Mouse (Mus musculus) intestine, postnatal 0 days (tissue): Measurements from ENCODE around the gene 3110040M04Rik. TPM values are rescaled to one million over a fixed set of nuclear protein-coding genes. Genes with fewer than 3 reads are reported as not detected.
"Not testable (repeated sequence)": the region's sequence is repeated elsewhere in the genome, so short reads cannot be mapped to it uniquely, and the experiment has no call there.

Source experiments
- ATAC-seq: fragments of 200-750 bp; cut with Nextera tagmentation; 2 replicates; pipeline ENCODE4 v1.8.0; 2017; ENCODE audit warnings: mild to moderate bottlenecking, moderate TSS enrichment, moderate library complexity
- H3K27ac ChIP-seq: fragments of 300-500 bp; sonication (generic); 2 replicates; pipeline ENCODE4 v1.5.1; 2014; ENCODE audit warnings: mild to moderate bottlenecking, low read depth, low read length, moderate library complexity
- H3K27me3 ChIP-seq: fragments of 300-500 bp; sonication (generic); replicated peaks from 2 replicates; pipeline ENCODE4 v1.6.1; 2014; ENCODE audit warnings: low read length, mixed read lengths; ENCODE audit not compliant: control insufficient read depth, insufficient read depth
- H3K36me3 ChIP-seq: fragments of 300-500 bp; sonication (generic); 2 replicates; pipeline ENCODE4 v1.6.1; 2014; ENCODE audit warnings: mild to moderate bottlenecking, moderate library complexity; ENCODE audit not compliant: control insufficient read depth, insufficient read depth
- H3K4me1 ChIP-seq: fragments of 300-500 bp; sonication (generic); replicated peaks from 2 replicates; pipeline ENCODE4 v1.6.1; 2014; ENCODE audit warnings: antibody characterized with exemption, low read length, mixed read lengths; ENCODE audit not compliant: control insufficient read depth, insufficient read depth
- H3K4me2 ChIP-seq: fragments of 300-500 bp; sonication (generic); replicated peaks from 2 replicates; pipeline ENCODE4 v1.6.1; 2014; ENCODE audit warnings: low read depth, mild to moderate bottlenecking, moderate library complexity
- H3K4me3 ChIP-seq: fragments of 300-500 bp; sonication (generic); 2 replicates; pipeline ENCODE4 v1.5.1; 2014; ENCODE audit warnings: low read depth, low read length
- H3K9ac ChIP-seq: fragments of 300-500 bp; sonication (generic); 2 replicates; pipeline ENCODE4 v1.6.1; 2014; ENCODE audit warnings: mild to moderate bottlenecking, low read depth, low read length
- H3K9me3 ChIP-seq: fragments of 300-500 bp; sonication (generic); 2 replicates; pipeline ENCODE4 v1.6.1; 2016; ENCODE audit warnings: mixed run types; ENCODE audit not compliant: control insufficient read depth
- CTCF ChIP-seq: sonication (generic); IDR thresholded peaks from 2 replicates; pipeline ENCODE4 v1.5.1; 2016; ENCODE audit warnings: low read depth, mild to moderate bottlenecking, control low read depth, antibody characterized with exemption, moderate library complexity
- WGBS: fragments of 180-500 bp; shearing (Covaris S2); extraction: QIAGEN DNeasy Blood & Tissue Kit; methylation state at CpG from one replicate; pipeline ENCODE4 v1.1.7; 2014; 5-methylcytosine and 5-hydroxymethylcytosine counted together
- polyA plus RNA-seq: library from polyadenylated mRNA; unstranded; fragments of >200 nt; fragmentation: Nextera tagmentation; extraction: Ambion mirVana; gene quantifications from 2 replicates; pipeline ENCODE4 v1.2.1, GENCODE M21; 2015

Gene 3110040M04Rik
- polyA plus RNA-seq, 1 experiment from 2014 or later = not detected

DNA sequence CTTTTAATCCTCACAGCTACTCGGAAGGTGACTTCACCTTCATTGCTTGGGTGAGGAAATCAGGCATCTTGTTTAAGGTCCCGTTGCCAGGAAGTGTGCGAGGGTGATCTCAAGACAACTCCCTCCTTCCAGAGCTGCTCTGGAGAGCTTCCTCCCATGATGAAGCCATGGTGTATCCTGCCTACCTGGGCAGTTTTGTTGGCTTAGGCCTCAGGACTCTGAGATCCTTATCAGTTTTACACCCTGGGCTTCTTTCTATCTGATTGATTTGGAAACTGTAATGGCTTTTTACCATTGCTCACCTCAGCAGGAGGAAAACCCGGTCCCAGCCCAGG, 26.0 kb upstream of the 3110040M04Rik start:
- Histone ChIP-seq H3K27ac (peak overlapping the region; percentile 71; the same call in 1 of the 2 replicates), H3K4me3 (no peak overlapping the region)

GRCm38 (mm10) chr1:151178505-151179083, 25.3 kb upstream of the 3110040M04Rik start:
- Histone ChIP-seq H3K9ac (no peak overlapping the region), H3K27ac (peak overlapping the region; percentile 71), H3K4me3 (no peak overlapping the region), H3K27me3 (no peaks in the 10 kb centered on the region), H3K9me3 (no peaks in the 10 kb centered on the region), H3K36me3 (no peaks in the 10 kb centered on the region), H3K4me1 (no peaks in the 10 kb centered on the region; the same call in 1 of the 2 replicates), H3K4me2 (no peak overlapping the region; the same call in 1 of the 2 replicates)
- 34% methylated on average over 2 of the region's 2 CpGs for whole genome bisulfite sequencing
- TF ChIP-seq CTCF = no peak
- no peak for ATAC-seq

More for the DNA sequence above, 26.0 kb upstream of the 3110040M04Rik start:
- H3K4me2 ChIP-seq = peak overlapping the region; percentile 50
- H3K4me1 ChIP-seq = no peaks in the 10 kb centered on the region; the same call in 1 of the 2 replicates
- H3K9ac ChIP-seq = no peak overlapping the region
- no peak for ATAC-seq
- no peak for TF ChIP-seq CTCF
- no peaks in the 10 kb centered on the region for H3K27me3 ChIP-seq
- H3K36me3 ChIP-seq = no peaks in the 10 kb centered on the region
- H3K9me3 ChIP-seq = no peaks in the 10 kb centered on the region
- WGBS = 8% methylated on average over 4 of the region's 4 CpGs

DNA sequence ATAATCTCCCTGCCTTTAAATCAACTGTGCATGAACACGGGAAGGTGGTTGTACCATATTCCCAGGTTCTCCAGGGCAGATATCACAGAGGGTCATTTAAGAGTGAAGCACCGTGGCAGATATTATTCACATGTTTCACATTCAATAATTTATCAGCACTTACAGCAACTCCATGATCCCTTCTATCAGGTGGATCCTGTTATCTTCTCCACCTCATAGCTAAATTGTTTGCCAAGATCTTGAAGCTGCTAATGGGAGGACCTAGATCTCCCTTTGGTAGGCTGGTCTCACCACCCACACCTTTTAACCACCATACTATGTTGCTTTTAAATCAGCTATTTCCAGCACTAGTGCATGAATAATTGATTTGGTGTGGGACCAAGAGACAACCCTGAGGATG, 23.8 kb upstream of the 3110040M04Rik start:
- ATAC-seq = no peak
- WGBS = 57% methylated on average over 2 of the region's 2 CpGs

DNA sequence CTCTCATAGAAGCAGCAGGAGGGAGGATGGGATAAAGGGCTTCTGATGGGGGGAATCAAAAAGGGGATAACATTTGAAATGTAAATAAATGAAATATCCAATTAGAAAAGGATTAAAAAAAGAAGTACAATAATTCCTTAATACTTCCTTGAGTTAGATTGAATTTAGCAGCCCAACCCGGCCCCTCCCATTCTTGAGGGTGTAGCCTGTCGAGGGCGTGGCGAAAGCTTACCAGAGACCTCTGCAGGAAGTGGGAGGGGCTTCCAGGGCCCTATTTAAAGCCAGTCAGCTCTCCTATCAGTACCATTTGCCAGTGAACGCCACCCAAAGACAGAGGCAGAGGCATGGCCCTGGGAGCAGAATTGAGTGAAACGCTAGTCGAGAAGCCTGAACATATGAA, 21.7 kb upstream of the 3110040M04Rik start, which contains the start of gene Gm47985:
TSS of gene Gm47985 (plus strand) at position 272 of the 400 bp plus-strand sequence.
- ATAC-seq = not testable (repeated sequence)

More for the DNA sequence above, 23.8 kb upstream of the 3110040M04Rik start:
- H3K4me3 ChIP-seq = no peak overlapping the region
- no peaks in the 10 kb centered on the region for H3K9me3 ChIP-seq
- no peak overlapping the region for H3K27ac ChIP-seq
- no peaks in the 10 kb centered on the region for H3K27me3 ChIP-seq
- H3K4me2 ChIP-seq = no peak overlapping the region
- H3K36me3 ChIP-seq = no peaks in the 10 kb centered on the region
- H3K4me1 ChIP-seq = no peaks in the 10 kb centered on the region; the same call in 1 of the 2 replicates
- TF ChIP-seq CTCF = no peak
- H3K9ac ChIP-seq = no peak overlapping the region

GRCm38 (mm10) chr1:151186186-151186585, 17.7 kb upstream of the 3110040M04Rik start:
- H3K9ac ChIP-seq, H3K9me3 ChIP-seq, H3K4me2 ChIP-seq, H3K27me3 ChIP-seq, H3K27ac ChIP-seq, H3K4me1 ChIP-seq, ATAC-seq, H3K4me3 ChIP-seq, H3K36me3 ChIP-seq: not testable (repeated sequence)
- 83% methylated on average over 3 of the region's 3 CpGs for WGBS

More for the DNA sequence above, 21.7 kb upstream of the 3110040M04Rik start, which contains the start of gene Gm47985:
- H3K9ac ChIP-seq, H3K36me3 ChIP-seq, H3K4me3 ChIP-seq, H3K9me3 ChIP-seq, H3K4me2 ChIP-seq, H3K27ac ChIP-seq, H3K27me3 ChIP-seq, H3K4me1 ChIP-seq: not testable (repeated sequence)
- WGBS = no CpG with 5 or more reads among the region's 7 CpGs

- not testable (repeated sequence) for H3K4me2 ChIP-seq, H3K27ac ChIP-seq
- 79% methylated on average over 4 of the region's 4 CpGs for WGBS
These were observed 17.0 kb upstream of the 3110040M04Rik start for GRCm38 (mm10) chr1:151186879-151187424.

More at GRCm38 (mm10) chr1:151186879-151187424, 17.0 kb upstream of the 3110040M04Rik start:
- H3K27me3 ChIP-seq, H3K9ac ChIP-seq, H3K36me3 ChIP-seq, H3K4me1 ChIP-seq, H3K4me3 ChIP-seq, ATAC-seq, H3K9me3 ChIP-seq: not testable (repeated sequence)
